Mouse (Mus musculus) urinary bladder, postnatal 10 days (tissue): ENCODE data around the gene St7.

ENCODE experiments used
- DNase-seq: peaks from one replicate; pipeline ENCODE4 v3.0.0; 2022; ENCODE audit warnings: low spot score

St7 gene

DNA sequence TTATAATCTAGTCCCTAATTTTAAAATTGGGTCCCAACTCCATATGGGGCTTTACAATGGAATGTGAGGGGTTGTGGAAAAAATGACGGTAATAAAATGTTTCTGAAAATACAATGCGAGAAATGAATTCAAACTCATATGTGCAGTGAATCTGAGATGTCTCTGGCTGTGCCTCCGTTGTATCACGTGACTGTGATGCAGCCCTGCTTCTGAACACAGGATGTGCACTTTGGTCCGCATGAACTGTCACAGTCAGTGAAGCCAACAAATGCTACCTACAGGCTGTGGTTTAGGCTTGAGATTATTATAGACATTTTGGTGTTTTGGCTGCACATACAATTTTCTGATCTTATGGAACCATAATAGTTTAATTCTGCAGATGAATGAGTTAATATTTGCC, 256.4 kb downstream of the St7 start:
- no peak for DNase-seq

DNA sequence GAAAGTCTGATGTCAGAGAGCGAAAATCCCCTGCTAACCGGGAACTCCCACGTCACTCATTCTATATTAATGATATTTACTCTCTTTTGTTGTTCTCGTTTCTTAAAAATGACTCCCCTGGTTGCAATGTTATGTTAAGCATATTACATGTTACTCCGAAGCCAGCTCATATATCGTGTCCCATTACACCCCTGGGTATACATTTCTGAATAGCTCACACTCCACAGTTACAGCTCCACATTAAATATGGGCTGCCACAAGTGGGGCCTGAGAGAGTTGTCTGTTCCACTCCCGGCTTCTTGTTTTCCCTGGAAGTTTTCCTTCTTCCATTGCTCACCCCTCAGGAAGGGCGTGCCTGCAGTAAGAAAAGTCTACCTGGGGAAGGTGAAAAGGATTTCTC, 259.0 kb downstream of the St7 start:
- no peak for DNase-seq

DNA sequence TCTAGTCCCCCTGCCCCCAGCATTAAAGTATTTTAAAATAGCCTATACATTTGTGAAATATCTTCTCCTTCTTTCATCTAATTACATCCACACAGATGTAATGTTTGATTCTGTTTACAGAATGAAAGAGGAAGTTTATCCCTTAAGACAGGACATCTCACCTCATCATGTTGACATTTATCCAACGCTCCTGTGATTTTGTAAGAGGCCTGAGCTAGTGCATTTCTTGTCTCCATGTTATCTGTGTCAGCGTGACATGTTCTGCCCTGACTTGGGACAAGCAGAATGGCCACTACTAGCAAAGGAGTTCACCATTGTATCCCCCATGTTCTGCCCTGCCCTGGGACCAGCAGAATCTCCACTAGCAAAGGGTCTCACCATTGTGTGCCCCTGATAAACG, 270.7 kb downstream of the St7 start:
- no peak for DNase-seq

DNA sequence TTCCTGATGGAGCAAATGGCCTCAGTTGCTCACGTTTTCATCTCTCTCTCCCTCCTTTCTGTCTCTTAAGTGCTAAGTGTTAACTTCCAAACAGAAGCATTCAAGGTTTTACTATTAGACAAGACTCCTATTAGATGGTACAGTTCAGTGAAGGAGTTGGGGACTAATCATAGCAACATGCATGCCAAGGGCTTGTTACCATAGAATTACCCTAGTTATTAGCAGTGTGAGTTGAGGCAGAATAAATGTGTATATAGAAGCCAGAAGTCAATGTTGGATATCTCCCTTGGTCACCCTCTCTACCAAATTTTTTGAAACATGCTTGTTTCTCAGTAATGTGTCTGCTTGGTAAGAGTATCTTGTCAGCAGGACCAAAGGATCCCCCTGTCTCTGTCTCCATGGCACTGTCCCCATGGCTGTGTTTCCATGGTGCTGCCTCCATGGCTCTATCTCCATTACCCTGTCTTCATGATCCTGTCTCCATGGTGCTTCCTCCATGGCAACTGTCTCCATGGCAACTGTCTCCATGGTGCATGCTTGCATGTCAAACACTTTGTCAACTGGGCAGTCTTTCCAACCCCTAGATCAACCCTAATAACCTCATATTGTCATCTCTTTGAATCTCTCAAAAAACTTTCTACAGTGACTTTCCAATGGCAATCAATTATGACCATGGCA, 275.9 kb downstream of the St7 start:
- no peak for DNase-seq

DNA sequence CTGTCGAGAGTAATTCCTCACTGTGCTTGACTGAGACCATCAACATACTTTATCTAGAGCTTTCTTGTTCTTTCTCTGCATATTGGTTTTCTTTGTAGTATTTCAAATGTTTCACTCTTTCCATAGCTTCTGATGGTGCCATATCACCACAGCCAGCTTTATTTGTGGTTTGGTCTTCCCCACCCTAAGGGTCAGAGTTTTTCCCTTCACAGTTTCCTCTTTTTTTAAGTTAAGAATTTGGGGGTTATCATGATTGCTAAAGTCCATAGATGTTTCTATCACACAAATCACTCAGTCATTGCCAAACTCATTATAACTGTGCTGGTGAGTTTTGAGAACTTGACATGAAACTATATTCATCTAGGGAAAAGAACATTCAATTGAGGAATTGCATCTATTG, 277.1 kb downstream of the St7 start:
- DNase-seq, result no peak

DNA sequence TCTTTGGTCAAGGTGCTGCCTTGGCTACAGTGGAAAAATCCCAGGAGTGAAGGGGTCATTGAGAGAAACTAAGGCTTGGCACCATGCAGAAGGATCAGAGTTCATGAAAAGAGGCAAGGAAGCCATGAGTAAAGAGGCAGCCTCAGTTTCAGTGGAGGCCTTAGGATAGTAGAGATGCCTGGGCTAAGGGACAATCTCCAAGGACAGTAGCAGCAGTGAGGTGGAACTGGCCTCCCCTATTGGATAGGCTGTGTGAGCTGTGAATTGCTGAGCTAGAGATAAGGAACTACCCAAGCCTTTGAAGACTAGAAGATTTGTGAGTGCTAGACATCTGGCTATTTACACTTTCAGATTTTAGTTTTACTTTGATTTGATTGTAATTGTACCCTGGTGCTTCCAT, 278.7 kb downstream of the St7 start:
- no peak for DNase-seq

DNA sequence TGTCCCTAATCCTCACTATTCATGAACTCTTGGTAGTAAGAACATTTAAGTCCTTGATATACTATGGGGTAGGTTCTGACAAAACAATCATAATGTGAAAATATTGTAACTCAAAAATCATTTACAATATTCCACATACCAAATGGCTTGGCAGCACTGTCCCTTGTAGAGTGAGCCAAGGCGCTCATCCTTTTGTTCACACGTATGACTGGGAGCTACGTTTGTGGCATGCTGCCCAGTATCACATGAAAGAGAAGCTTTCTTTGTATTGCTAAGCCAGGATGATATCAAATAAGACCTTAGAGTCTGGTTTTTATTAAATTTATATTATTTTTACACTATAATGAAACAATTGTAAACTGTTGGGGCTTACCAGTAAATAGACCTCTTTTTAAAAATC, 281.7 kb downstream of the St7 start:
- DNase-seq, result no peak

DNA sequence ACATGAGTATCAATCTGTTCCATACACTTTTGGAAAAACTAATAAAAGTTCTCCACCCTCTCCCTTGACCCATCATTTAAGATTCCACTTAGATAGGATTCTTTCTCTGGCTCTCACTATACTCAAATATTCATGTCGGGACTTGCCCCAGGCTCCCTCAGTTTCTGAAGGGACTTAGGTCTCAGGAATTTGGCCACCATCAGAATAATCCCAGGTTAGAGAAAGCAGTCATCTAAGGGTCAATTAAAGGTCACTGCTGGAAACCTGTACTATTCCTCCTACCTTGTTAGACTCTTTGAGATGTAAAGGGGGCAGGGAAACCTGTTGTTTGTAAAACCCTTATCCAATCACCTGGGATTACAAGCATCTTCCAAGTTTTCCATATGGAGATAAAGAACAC, 284.4 kb downstream of the St7 start:
- DNase-seq, result no peak

DNA sequence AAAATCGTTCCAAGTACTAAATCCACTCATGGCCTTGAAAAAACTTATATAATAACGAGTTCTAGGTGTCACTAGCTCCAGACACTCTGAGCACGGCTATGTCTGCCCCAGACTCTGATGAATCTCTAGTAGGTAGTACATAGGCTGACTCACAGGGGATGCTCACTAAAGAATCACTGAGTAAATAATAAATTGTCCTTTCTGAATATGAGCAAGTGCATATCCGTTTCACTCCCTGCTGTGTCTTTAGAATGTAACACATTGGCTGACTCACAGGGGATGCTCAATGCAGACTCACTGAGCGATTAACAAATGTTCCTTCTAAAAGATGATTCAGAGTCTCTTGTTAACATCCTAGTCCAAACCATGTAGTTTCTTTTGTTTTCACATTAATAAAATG, 285.6 kb downstream of the St7 start:
- no peak for DNase-seq

DNA sequence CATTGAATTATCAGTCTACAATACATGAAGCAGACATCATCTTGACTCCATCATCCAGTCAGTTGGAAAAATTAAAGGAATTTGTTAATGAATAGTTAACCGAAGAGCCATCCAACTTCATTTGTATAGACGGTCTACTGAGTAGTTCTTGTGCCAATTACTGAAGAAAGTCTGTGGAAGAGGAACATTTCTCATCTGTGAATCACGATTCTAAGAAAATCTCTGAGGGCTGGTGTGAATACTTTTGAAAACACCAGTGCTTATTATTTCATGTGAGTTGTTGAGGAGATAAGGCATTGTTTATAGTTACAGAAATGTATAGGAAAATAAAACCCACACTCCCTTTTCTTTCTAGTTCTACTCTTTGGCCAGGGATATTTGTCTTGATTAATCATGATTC, 286.1 kb downstream of the St7 start:
- no peak for DNase-seq

DNA sequence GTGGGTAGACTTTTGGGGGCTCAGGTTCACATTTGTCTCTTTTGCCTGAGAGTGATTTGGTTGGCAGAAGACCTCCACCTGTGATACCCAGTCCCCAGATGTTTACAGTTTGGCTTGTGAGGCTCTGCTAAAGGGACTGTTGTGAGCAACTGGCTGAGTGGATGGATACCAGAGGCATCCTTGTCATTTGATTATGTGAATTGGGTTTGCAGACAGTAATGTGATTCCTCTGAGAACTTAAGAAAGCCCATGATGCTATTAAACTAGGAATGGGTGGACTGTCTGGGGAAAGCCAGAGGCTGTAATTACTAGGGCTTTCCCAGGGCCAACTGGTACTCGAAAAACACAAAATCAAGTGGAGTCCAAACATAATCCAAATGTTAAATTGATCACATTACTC, 286.6 kb downstream of the St7 start:
- no peak for DNase-seq

DNA sequence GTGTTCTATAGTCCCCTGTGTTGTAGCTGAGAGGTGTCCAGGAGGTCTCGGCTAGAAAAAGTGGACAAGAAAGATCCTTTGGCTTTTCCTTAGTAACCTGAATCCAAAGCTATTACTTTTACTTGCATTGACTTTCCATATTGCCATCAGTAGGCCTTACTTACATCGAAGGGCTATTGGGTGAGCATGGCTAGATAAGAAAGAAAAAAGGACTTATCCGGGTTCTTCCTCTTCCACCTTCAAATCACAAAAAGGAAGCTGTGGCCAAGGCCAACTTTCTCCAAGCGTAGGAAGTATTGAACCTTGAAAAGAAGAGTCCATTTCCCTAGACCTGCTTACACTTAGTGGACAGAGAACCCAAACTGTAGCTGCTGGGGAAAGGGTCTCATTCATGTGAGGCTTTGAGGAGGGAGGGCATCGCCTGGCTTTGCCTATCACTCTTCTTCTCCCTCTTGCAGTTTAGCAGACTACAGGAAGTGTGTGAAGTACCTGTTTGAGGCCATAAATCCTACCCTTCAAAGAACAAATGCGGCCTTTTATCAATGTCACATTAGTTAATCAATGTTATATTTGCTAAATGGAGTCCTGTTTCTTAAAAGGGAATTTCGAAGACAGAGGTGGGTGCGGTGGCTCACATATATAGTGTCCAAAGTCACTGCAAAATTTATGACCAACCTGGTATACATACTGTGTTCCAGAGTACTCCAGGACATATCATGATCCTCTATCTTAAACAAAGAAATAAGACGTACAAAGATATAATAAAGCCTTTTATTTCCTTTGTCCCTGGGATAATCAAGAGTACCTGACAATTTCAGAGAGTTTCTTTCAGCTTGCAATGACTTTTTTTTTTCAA, 297.7 kb downstream of the St7 start:
- no peak for DNase-seq

DNA sequence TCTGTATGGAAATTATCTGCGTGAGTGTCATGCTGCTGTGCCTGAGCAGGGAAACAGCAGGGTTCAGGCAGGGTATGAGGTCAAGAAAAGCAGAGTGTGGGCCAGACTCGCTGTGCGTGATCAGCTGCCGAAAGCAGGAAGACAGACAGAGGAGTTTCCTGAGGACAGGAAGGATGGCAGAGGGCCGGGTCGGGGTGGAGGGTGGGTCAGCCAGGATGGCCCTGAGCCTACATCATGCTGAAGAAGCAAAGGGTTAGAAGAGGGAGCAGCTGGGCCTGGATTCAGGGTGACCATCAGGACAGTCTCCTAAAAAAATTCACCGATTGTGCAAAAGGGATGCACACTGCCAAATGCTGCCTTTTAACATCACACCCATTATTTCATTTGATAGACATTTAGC, 298.9 kb downstream of the St7 start:
- no peak for DNase-seq
